Mouse (Mus musculus): Measurements from ENCODE around the gene Fam181a. TPM values are rescaled to one million over a fixed set of nuclear protein-coding genes. Genes with fewer than 3 reads are reported as not detected.

Fam181a gene
- polyA plus RNA-seq, 1 experiment from 2014 or later = not detected

DNA sequence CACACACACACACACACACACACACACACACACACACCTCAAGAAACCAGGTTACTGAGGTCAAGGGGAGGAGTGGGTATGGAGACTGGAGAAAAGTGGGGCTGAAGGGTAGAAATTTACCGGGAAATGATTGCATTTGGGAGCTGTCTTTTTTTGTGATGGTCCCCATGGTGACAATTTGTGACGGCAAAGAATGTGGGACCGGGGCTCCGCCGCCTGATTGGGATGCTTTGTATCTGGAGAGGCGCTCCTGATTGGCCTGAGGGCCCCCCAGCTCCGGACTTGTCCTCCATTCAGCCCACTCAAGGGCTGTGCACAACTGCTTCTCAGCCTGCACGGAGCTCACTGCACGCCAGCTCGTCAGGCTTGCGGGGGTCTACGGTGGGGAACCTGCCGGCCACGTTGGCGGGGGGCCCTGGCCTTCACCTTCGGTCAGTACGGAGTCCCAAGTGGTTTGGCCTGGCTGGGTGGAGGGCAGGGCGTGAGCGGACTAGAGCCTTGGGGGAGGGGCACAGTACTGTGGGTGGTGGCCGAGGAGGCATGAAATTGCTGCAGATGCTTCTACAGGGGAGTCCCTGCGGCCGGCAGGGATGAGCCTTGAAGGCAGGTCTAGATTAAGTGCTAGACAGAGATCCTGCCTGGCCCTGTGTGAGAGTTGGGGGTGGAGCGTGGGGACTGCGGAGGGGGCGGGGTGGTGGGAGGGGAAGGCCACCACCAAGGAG is 4.0 kb downstream of the Fam181a start:
- DNase-seq (ENCODE audit: low spot score) = no peak

DNA sequence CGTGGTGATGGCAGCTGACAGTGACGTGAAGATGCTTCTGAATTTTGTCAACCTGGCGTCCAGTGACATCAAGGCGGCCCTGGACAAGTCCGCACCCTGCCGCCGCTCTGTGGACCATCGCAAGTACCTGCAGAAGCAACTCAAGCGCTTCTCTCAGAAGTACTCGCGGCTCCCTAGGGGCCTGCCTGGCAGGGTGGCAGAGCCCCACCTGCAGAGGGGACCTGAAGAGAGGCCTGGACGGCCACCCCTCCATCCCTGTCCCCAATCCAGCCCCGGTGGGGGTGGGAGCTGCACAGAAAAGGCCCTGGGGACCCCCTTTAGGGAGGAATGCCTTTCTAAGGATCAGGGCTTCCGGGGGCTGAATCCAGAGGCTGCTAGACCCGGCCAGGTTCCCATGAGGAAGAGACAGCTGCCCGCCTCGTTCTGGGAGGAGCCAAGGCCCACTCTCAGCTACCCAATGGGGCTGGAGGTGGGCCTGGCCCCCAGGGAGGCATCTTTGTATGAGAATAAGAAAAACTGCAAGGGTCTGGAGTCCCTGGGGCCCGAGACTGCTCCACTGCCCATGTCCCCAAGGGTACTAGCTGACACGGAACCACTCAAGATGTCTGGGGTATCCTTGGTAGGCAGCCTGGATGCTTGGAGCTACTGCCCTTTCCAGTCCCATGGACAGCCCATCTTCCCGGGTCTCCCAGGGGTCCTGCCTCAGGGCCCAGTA is 5.2 kb downstream of the Fam181a start:
- no peak for DNase-seq (ENCODE audit: low spot score)

DNA sequence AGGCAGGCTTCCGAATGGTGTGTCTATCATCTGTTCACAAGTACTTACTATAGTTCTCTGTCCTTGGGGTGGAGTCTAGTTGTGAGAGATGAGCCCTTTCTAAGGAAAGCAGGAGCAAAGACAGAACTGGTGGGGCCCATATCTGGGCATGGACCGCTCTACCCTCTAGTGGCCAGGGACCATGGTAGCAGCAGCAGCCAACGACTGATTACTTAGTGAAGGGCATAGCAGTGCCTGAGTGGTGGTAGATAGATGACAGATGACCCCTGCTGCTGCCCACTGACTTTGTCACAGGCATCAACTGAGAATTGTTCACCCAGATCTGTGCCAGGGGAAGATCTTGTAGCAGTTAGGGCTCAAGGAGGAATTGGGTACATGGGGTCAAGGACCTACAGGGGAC is 12.0 kb downstream of the Fam181a start:
- DNase-seq (ENCODE audit: low spot score) = peak; percentile 45

DNA sequence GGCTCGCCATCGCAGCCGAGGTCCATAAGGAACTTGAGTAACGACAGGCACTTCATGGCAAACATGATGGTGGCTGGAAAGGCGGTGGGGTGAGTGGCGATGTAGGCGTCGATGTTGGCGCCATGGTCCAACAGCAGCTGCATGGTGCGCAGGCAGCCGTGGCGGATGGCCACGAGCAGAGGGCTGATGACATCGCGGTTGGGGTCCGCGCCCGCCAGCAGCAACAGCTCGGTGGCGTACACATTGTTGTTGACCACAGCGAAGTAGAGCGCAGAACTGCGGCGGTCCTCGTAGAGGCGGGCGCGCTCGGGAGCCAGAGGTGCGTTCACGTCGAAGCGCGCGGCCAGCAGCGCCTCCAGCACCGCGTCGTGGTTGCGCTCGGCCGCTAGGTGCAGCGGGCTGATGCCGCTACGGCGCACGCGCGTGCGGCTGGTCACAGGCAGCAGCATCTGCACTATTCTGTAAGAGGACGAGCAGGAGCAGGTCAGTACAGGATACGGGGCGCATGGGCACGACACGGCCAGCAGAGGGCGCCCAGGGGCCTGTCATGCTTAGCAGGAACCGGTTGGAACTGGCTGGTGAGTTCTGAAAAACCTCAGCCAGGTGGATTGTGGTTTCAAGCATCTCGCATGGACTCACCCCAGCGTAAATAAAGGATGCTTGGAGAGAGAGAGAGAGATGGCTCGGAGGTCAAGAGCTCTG is 14.5 kb downstream of the Fam181a start:
- DNase-seq (ENCODE audit: low spot score) = peak; percentile 94

DNA sequence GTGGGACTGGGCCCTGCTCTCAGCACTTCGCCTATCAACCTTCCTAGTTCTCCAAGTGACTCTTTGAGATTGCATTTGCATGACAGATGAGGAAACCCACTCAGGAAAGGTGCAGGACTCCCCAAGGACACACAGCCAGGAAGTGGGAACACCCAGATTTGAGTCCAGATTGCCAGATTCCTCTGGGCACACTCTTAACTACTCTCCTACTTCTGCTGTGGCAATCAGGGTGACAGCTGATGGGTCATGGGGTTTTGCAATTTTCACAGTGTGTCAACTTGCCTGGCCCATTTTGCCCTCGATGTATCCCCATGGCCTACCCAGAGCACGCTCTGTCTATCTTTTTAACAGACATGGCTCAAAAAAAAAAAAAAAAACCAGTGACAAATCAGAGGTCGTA is 15.8 kb downstream of the Fam181a start:
- no peak for DNase-seq (ENCODE audit: low spot score)

DNA sequence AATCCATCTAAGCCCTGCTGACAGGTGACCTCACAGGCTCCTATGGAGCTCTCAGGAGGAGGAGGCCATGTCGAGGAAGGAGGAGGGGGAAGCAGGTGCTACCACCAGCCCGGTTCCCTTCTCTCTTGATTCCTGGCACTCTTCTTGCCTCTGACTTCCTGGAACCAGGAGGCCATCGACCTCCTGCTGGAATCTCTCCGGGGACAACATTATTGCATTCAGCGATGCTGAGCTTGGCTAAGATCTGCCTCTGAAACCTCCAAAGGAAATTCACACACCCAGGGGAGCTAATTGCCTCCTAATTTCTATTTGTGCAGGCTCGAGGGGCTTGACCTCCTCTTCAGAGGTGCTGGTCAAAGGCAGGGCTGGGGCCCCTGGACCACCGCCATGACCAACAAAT is 16.3 kb downstream of the Fam181a start:
- DNase-seq (ENCODE audit: low spot score) = no peak

DNA sequence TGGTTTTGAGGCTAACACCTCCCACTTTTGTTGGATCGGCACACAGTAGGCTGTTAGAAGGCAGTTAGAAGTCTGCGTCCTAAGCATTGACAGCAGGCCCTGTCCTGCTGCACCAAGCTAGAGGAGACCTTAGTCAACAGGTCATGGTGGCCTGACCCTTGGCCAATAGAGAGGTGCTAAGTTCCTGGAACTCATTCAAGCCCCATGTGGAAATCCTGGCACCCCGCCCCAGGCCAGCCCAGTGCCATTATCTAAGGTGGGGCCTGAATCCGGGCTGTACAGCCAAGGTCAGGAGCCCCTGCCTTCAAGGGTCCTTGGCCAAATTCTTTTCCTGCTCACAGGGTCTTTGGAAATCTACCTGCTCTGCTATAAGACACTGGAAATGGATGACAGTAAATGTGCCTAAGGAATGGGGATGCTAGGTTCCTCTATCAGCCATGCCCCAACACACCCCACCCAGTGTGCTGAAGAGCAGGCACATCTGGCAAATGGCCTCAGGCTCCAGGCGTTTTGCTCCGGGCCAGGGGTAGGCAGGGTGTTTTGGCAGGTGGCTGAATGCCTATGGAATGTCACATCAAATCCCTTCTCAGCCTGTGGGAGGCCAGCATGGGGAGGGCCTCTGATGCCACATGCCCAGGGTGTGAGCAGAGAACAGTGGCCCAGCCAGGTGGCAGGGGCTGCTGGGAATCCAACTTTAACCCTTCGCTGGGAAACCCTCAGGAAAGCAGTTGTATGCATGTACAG is 17.8 kb downstream of the Fam181a start:
- no peak for DNase-seq (ENCODE audit: low spot score)

DNA sequence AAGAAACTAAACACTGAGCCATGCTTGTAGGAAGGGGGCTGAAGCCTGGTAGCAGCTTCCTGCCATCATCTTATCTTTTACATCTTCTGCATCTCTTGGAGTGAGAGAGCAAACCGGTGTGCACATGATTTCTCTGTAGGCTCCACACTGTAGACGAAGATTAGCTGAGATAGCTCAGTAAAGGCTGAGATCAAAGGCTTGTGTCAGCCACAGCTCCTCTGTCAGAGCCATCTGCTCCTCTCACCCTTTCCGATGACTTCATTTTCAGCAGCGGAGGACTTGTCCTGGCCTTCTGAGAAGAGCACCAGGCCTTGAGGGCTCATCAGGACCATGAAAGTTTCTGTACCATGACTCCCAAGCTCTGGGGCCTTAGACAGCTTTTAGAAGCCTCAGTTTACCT is 20.7 kb downstream of the Fam181a start:
- DNase-seq (ENCODE audit: low spot score) = peak; percentile 92

DNA sequence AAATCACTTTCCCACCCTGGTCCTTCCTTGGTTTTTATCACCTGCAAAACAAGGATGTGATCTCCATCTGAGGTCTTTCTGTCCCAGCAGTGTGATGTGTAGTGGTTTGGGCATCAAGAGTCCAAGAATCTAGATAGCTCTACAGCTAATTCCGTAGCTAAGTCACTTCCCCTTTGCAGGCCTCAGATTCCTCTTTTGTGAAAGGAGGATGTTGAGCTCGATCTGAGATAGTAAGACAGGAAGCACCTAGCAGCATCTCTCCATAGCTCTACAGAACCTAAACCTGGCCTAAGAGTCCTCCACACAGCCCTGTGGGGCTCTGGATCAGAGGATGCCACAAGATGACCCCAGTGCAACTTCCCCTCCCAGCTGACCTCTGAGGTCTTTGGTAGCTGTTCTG is 22.1 kb downstream of the Fam181a start:
- DNase-seq (ENCODE audit: low spot score) = peak; percentile 48

DNA sequence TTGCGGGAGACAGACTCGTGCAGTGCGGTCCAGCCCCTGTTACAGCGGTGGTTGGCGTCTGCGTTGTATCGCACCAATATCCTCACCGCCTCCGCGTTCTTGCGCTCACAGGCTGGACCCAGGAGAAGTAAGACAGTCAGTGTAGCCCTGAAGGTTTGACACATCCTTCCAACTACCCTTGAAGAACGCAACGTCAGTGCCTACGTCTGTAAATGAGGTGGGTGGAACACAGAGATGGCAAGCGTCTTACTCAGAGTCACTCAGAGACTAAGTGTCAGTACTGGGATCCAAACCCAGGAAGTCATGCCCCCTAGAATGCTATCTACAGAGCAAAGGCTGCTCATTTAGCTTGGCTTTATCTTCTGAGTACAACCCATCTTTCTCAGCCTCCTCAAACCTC is 22.7 kb downstream of the Fam181a start:
- peak; percentile 24 for DNase-seq (ENCODE audit: low spot score)

DNA sequence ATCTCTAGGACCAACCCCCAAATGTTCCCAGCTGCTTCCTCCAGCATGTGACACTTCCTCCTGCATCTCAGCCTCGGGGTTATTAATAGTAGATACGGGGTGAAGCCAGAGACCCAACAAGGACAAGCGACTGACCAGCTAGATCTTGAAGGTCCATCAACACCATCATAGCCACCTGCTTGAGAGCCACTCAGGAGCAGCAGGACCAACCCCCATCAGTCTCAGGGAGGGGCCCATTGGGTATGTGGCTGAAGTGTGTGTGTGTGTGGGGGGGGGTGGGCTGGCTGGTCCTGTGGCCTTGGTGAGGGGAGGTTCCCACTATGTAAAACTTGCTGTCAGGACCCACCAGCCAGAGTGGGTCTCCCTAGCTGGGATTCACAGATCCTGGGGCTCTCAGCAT is 26.0 kb downstream of the Fam181a start:
- no peak for DNase-seq (ENCODE audit: low spot score)

DNA sequence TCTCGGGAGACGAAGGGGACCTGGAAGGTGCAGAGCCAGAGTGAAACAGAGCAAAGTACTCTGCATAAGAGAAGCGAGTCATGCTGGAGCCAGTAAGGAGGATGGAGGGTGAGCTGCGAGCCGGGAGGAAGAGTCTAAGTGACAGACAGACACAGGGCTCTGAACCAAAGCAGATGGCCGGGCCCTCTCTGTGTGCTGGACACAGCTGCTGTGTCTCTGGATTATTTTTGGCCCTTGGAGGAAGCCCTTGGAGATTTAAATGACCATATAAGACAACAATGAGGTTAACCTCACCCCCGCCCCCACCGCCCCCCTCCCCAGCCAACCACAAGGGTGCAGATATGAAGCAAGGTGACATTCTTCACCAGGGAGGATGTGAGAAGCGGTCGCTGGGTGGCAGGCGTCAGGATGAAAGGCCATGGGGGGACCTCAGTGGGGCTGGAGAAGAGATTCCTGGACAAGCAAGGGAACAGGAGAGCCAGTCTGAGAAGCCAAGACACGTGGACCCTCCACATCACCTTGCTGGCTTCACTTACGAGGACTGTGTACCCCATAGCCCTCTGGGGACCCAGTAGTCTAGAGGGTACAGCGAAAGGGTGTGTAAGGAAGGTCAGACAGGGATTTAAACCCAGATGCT is 27.5 kb downstream of the Fam181a start:
- DNase-seq (ENCODE audit: low spot score) = no peak

DNA sequence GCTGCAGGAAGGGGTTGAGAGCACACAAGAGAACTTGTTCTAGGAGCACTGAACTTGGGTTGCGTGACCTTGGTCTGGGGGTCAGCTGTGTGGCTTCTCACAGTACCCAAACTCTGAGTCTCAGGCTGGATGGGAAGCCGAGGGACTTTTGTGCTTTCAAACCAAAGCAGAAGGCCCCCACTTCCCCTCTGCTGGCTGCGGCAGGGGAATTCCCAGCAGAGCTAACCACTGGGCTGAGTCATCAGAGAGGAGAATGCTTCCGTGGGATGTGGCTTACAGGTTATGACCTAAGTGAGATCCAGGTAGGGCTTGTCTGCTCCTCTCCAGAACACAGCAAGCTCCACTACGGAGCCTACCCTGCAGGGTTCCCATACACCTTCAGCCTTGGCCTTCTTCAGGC is 30.4 kb downstream of the Fam181a start:
- DNase-seq (ENCODE audit: low spot score) = peak; percentile 43

DNA sequence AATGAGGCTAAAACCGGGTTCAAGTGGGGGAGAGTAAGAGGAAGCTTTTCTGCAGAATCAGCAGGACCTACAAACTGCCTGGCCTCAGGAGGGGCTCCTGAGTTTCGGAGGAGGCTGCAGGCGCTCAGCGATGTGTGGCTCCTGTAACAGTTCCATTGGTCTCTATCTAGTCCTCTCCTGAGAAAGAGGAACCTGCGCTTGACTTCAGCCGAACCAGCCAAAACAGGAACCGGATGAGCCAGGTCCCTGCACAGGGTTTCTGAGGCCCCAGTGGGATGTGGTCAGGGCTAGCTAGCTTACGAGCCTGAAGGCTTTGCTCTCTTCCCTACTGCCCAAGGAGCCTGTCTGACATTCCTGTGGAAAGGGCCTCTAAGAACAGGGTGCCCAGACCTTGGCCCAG is 32.7 kb downstream of the Fam181a start:
- peak; percentile 70 for DNase-seq (ENCODE audit: low spot score)

DNA sequence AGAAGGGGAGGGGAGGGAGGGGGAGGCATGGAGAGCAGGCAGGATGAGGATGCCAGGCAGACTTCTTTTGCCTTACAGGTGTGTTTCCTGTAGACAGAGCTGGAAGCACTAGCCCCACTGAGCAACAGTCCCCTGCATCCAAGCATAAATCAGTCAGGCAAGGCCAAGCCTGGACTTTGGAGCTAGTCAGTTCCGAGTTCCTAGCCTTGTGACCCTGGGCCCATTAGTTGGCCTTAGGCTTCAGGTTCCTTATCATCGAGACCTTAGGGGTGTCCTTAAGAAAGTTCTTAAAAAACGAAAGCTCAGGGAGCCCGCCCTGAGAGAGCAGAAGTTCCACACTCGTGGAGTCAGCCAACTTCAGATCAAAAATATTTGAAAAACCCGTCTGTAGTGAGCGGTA is 34.2 kb downstream of the Fam181a start:
- DNase-seq (ENCODE audit: low spot score) = no peak

DNA sequence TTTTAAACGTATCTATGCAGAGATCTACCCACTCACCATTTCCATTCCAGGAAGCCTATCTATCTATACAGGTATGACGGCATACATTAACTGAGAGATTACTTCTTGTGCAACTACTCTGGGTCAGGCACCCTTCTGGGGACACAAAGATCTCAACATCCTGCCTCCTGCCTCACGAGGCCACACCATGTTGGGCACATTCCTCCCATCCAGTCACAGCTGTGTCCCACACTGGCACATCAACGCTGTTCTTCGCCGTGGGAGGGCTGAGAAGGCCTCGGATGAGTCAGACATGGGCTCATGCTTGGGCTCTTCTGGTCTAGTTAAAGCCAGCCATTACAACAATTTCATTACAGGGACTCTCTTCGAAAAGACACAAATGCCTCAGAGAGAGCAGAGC is 36.2 kb downstream of the Fam181a start:
- DNase-seq (ENCODE audit: low spot score) = no peak

DNA sequence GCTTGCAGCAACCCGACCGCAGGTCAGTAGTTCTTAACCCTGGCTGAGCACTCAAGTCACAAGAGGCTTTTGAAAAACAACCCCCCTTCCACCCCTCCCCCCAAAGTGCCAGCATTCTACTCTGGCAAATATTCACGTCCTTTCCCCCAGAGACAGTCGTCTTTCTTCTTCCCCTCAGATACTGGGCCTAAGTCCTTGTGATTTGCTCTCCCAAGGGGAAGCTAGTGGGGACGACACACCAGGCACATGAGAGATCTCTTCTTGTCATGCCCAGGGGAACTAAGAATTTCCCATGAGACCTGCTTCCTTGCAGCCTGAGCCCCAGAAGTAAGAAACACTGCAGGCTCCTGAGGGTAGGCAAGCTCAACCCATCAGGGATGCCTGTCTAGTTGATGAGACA is 36.6 kb downstream of the Fam181a start:
- no peak for DNase-seq (ENCODE audit: low spot score)

DNA sequence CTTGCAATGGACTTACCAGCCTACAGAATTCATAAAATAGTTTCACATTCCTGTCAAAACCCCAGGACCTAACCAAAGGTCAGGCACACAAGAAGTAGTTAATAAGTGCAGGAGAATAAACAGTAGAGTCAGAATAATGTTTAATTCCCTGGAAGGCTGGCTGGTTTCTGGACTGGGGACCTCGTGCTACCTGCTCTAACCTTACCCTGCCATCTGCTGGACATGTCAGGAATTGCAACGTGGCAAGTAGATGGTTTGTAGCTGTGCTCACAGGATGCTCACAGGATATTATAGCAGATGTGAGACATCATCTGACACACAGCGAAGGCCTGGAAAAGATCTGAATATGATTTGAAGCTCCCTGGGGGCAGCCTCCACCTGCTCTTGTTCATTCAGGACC is 37.7 kb downstream of the Fam181a start:
- DNase-seq (ENCODE audit: low spot score) = peak; percentile 90

DNA sequence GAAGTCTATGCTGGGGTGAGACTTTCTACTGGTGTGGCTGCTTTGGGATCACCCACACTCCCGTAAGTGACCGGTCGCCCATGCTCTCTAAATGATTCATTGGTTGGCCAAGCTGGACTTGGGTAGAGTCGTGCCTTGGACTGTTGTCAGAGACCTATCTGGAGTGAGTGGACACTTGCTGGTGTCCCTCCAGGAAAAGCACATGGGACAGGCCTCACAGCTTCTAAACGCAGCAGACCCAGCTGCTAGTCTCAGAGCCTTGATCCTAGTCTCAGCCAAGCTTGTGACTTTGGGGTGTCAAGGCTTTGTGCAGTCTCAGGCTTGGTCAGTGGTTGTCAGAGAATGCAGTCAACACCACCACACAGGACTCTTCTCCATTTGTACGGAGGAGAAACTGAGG is 42.0 kb downstream of the Fam181a start:
- no peak for DNase-seq (ENCODE audit: low spot score)

DNA sequence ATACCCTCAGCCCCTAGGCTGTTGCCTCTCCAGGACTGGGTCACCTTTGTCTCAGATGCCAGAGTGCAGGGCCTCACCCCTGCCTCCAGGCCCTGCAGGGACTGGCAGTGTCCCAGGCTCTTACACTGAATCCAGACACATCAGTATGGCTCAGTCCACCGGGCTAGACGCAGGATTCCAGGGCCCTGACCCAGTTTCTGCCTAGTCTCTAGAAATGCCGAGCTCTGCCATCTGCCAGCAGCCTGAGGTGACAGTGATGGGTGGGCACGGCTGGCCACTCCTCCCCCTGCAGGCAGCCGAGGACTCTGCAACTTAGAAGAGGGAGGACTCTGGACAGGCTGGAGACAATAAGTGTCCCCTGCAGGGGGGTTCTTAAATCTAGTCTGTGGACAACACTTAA is 42.8 kb downstream of the Fam181a start:
- peak; percentile 44 for DNase-seq (ENCODE audit: low spot score)

DNA sequence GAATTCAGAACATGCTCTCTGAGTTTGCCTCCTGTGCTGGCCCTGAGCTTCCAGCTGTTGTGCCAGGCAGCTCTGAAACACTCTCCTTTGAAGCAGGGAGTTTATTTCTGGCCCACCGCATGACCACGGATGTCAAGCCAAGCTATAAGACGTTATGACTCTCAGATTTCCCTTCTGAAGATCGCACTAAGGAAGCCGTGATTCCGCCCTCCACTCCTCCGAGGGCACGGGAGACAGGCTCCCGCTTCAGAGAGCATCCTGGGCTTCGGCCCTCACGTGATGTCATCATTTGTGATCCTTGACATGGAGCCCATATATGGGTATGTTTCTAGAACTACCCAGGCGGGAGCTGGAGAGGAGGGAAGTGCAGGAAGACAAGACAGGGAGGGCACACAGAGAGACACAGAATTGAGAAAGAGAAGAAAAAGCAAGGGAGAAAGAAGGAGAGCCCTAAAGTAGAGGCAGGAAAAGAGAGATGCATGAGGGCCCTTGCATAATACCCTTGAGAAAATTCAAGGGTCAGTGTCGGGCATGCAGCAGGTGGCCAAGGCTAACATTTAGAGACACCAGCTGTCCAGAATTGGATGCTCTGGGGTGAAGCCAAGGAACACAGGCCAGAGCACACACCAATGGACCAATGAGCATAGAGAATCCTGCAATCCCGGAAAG is 45.1 kb downstream of the Fam181a start, which contains the start of gene Asb2:
Asb2 (minus strand) TSS at position 256 of the 669 bp plus-strand sequence.
- DNase-seq (ENCODE audit: low spot score) = no peak
